Mouse (Mus musculus): ENCODE data around the gene Agbl4.

Agbl4 gene

GRCm38 (mm10) chr4:111594655-111595295 is 1197.3 kb downstream of the Agbl4 start:
- DNase-seq = no peak

GRCm38 (mm10) chr4:111597249-111597661 is 1199.8 kb downstream of the Agbl4 start:
- peak; percentile 10 for DNase-seq

GRCm38 (mm10) chr4:111597986-111598385 is 1200.5 kb downstream of the Agbl4 start:
- DNase-seq = no peak

- DNase-seq = no peak
These were observed 1205.7 kb downstream of the Agbl4 start for GRCm38 (mm10) chr4:111603194-111603593.

- DNase-seq = no peak
These were observed 1210.5 kb downstream of the Agbl4 start for GRCm38 (mm10) chr4:111607826-111608500.

GRCm38 (mm10) chr4:111621865-111622264 is 1224.4 kb downstream of the Agbl4 start:
- DNase-seq = no peak

- DNase-seq = no peak
These were observed 1227.5 kb downstream of the Agbl4 start for GRCm38 (mm10) chr4:111624914-111625313.

GRCm38 (mm10) chr4:111626118-111626830 is 1228.8 kb downstream of the Agbl4 start:
- peak; percentile 15 for DNase-seq

- no peak for DNase-seq
These were observed 1235.2 kb downstream of the Agbl4 start for GRCm38 (mm10) chr4:111632615-111633014.

GRCm38 (mm10) chr4:111635538-111636124 is 1238.2 kb downstream of the Agbl4 start:
- DNase-seq = no peak

- DNase-seq = no peak
These were observed 1241.7 kb downstream of the Agbl4 start for GRCm38 (mm10) chr4:111638948-111639708.

GRCm38 (mm10) chr4:111645117-111645830 is 1247.8 kb downstream of the Agbl4 start:
- no peak for DNase-seq

GRCm38 (mm10) chr4:111645831-111646166 is 1248.3 kb downstream of the Agbl4 start:
- DNase-seq = no peak

- DNase-seq = peak; percentile 9
These were observed 1256.0 kb downstream of the Agbl4 start for GRCm38 (mm10) chr4:111653451-111653850.

GRCm38 (mm10) chr4:111663730-111664129 is 1266.3 kb downstream of the Agbl4 start:
- no peak for DNase-seq

- no peak for DNase-seq
These were observed 1266.7 kb downstream of the Agbl4 start for GRCm38 (mm10) chr4:111664146-111664545.

- no peak for DNase-seq
These were observed 1269.3 kb downstream of the Agbl4 start for GRCm38 (mm10) chr4:111666713-111667112.

- no peak for DNase-seq
These were observed 1271.9 kb downstream of the Agbl4 start for GRCm38 (mm10) chr4:111669369-111669768.

- DNase-seq = no peak
These were observed 1273.3 kb downstream of the Agbl4 start for GRCm38 (mm10) chr4:111670566-111671421.

- no peak for DNase-seq
These were observed 1274.0 kb downstream of the Agbl4 start for GRCm38 (mm10) chr4:111671440-111671839.

- no peak for DNase-seq
These were observed 1276.4 kb downstream of the Agbl4 start for GRCm38 (mm10) chr4:111673904-111674303.
